Mouse (Mus musculus) brain, embryonic 14.5 days (tissue): Measurements from ENCODE around the gene Cemip2.

Experiments
- CTCF ChIP-seq: fragments of 200-500 bp; IDR thresholded peaks from 2 replicates; pipeline ENCODE4 v1.5.1; 2012; ENCODE audit warnings: inconsistent platforms, mild to moderate bottlenecking, moderate library complexity, borderline replicate concordance; ENCODE audit not compliant: insufficient read depth, insufficient read length; ENCODE audit errors: extremely low read depth
- POLR2A ChIP-seq: fragments of 200-500 bp; IDR thresholded peaks from 2 replicates; pipeline ENCODE4 v1.6.1; 2012; ENCODE audit warnings: mild to moderate bottlenecking, inconsistent platforms, borderline replicate concordance; ENCODE audit not compliant: poor library complexity, insufficient read depth, insufficient read length, severe bottlenecking; ENCODE audit errors: extremely low read depth

GRCm38 (mm10) chr19:21804488-21804887 lies 26.3 kb downstream of the Cemip2 start:
- TF ChIP-seq CTCF (no peak), POLR2A (no peak)
